Mouse (Mus musculus) G1E (cell line): ENCODE results near the gene Nmur1. TPM values are rescaled to one million over a fixed set of nuclear protein-coding genes. Genes with fewer than 3 reads are reported as not detected.

Experiments used
- ATAC-seq: 2 replicates; pipeline ENCODE4 v1.8.0; 2016; ENCODE audit warnings: mild to moderate bottlenecking; ENCODE audit not compliant: insufficient number of reproducible peaks, poor library complexity, low FRiP score, severe bottlenecking; ENCODE audit errors: extremely low read depth
- DNase-seq: peaks from one replicate; pipeline ENCODE4 v3.0.0; 2012; ENCODE audit warnings: low spot score
- H3K27me3 ChIP-seq: 2 replicates; pipeline ENCODE4 v1.6.1; 2012; ENCODE audit warnings: mild to moderate bottlenecking, low read length, inconsistent platforms; ENCODE audit not compliant: insufficient read depth
- H3K36me3 ChIP-seq: replicated peaks from 2 replicates; pipeline ENCODE3; 2012; ENCODE audit warnings: mild to moderate bottlenecking, inconsistent platforms
- H3K4me1 ChIP-seq: 2 replicates; pipeline ENCODE4 v1.6.1; 2012; ENCODE audit warnings: low read depth, low read length, inconsistent platforms, mixed read lengths; ENCODE audit not compliant: insufficient read depth
- H3K4me3 ChIP-seq: 2 replicates; pipeline ENCODE4 v1.5.1; 2012; ENCODE audit warnings: low read depth, mild to moderate bottlenecking, inconsistent platforms, low read length, moderate library complexity, mixed read lengths
- H3K9me3 ChIP-seq: replicated peaks from 2 replicates; pipeline ENCODE4 v1.6.1; 2012; ENCODE audit warnings: inconsistent platforms
- CTCF ChIP-seq: IDR thresholded peaks from 2 replicates; pipeline ENCODE4 v1.5.1; 2012; ENCODE audit warnings: low read depth, low read length, inconsistent platforms, mixed read lengths
- GATA1 ChIP-seq: IDR thresholded peaks from 2 replicates; pipeline ENCODE4 v1.6.1; 2012; ENCODE audit warnings: borderline replicate concordance, low read length, inconsistent platforms, mixed read lengths
- GATA2 ChIP-seq: IDR thresholded peaks from 2 replicates; pipeline ENCODE4 v1.6.1; 2012; ENCODE audit warnings: low read depth, low read length, inconsistent platforms, borderline replicate concordance
- POLR2AphosphoS5 ChIP-seq: IDR thresholded peaks from 2 replicates; pipeline ENCODE4 v1.6.1; 2012; ENCODE audit warnings: low read depth, low read length, inconsistent platforms; ENCODE audit not compliant: insufficient replicate concordance
- TAL1 ChIP-seq: conservative IDR thresholded peaks from 2 replicates; pipeline ENCODE4 v1.6.1; 2012; ENCODE audit warnings: low read depth, low read length, inconsistent platforms, mixed read lengths
- polyA plus RNA-seq: library from polyadenylated mRNA; stranded (reverse); fragments of >175 nt; gene quantifications from 2 replicates; pipeline ENCODE4 v1.2.3, GENCODE M21; 2012
- total RNA-seq, 2 experiments: library from RNA; stranded (forward) in 1 of 2; stranded (reverse) in 1 of 2; fragments of 200-1000 nt in 1 of 2; fragments of >200 nt in 1 of 2; fragmentation: Nextera tagmentation in 1 of 2; gene quantifications; 2 replicates each; pipeline ENCODE4 v1.2.3; 2014 to 2017

Gene Nmur1
- total and polyA plus RNA-seq, 3 experiments = not detected

DNA sequence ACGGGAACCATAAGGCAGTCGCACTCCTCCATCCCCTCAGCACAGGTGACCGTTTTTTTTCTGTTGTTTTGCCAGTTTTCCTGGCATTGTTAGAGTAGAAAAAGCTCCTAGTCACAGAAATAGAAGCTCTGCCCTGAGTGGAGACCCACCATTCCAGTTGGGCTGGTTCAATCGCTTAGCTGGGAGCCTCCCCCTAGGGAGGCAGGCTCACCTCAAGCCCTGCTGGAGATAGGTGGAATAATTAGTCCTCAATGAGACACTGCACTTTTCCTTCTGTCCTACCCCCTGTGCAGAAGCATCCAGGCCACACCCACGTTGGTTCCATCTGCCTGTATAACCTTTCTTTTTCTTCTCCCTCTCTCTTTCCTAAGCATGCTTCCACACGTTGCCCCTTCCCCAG, 23.9 kb upstream of the Nmur1 start:
- Histone ChIP-seq H3K27me3 (peaks cover 15% of the 10 kb centered on the region), H3K4me1 (peaks cover 17% of the 10 kb centered on the region), H3K36me3 (no peaks in the 10 kb centered on the region), H3K4me3 (no peak overlapping the region), H3K9me3 (no peaks in the 10 kb centered on the region)
- TF ChIP-seq CTCF (no peak), POLR2AphosphoS5 (no peak), GATA2 (no peak), GATA1 (no peak), TAL1 (no peak)
- DNase-seq = no peak
- ATAC-seq = no peak

DNA sequence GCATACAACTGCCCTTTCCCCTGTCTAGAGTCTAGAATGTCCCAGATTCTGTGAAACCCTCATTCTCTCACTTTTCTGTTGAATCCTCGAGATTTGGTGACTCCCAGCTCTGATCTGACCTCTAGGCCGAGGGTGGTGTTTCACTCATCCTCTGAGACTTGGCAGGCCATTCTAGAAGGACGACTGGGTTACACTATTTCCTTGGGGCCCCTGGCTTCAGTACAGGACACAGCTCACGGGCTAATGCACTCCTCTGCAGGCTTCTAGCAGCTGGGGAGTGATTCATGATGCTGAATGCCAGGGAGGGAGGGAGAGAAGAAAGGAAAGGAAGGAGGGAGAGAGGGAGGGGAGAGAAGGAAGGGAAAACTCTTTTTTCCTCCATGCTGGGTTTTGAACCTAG, 22.2 kb upstream of the Nmur1 start:
- Histone ChIP-seq H3K27me3 (peaks cover 15% of the 10 kb centered on the region), H3K9me3 (no peaks in the 10 kb centered on the region), H3K4me3 (no peak overlapping the region), H3K4me1 (peaks cover 27% of the 10 kb centered on the region), H3K36me3 (peaks cover 5% of the 10 kb centered on the region)
- DNase-seq (no peak), ATAC-seq (no peak)
- TF ChIP-seq POLR2AphosphoS5 (no peak), CTCF (no peak), TAL1 (no peak), GATA2 (no peak), GATA1 (no peak)

DNA sequence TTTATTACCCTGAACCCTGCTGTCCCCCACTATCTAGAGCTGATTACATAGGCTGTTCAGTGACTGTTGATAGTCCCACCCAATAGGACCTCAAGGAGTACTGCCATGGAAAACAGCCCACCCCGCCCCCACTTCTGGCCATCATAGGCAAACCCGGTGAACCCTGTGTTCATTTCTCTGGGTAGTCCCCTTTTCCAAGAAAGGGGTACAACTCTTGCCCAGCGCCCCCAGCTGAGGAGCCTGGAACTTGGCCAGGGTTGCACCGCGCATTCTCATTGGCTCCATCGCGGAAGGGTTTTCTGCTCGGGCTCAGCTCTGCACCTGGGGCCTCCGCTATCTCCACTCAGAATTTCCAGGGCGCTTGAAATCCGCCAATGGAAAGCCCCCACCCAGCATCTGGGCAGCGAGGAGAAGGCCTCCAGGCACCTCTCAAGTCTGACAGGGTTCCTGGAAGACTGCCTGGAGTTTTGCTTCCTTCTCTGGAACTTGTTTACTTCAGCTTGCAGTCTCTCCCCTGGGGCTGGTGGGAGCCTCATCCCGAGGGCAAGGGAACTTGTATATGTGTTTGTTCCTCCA, 21.7 kb upstream of the Nmur1 start:
- Histone ChIP-seq H3K9me3 (no peaks in the 10 kb centered on the region), H3K4me3 (no peak overlapping the region), H3K36me3 (peaks cover 5% of the 10 kb centered on the region), H3K27me3 (peaks cover 10% of the 10 kb centered on the region), H3K4me1 (peaks cover 32% of the 10 kb centered on the region)
- DNase-seq (no peak), ATAC-seq (no peak)
- TF ChIP-seq POLR2AphosphoS5 = no peak
- TF ChIP-seq GATA2 = no peak
- no peak for TF ChIP-seq CTCF
- TF ChIP-seq TAL1 = no peak
- no peak for TF ChIP-seq GATA1

DNA sequence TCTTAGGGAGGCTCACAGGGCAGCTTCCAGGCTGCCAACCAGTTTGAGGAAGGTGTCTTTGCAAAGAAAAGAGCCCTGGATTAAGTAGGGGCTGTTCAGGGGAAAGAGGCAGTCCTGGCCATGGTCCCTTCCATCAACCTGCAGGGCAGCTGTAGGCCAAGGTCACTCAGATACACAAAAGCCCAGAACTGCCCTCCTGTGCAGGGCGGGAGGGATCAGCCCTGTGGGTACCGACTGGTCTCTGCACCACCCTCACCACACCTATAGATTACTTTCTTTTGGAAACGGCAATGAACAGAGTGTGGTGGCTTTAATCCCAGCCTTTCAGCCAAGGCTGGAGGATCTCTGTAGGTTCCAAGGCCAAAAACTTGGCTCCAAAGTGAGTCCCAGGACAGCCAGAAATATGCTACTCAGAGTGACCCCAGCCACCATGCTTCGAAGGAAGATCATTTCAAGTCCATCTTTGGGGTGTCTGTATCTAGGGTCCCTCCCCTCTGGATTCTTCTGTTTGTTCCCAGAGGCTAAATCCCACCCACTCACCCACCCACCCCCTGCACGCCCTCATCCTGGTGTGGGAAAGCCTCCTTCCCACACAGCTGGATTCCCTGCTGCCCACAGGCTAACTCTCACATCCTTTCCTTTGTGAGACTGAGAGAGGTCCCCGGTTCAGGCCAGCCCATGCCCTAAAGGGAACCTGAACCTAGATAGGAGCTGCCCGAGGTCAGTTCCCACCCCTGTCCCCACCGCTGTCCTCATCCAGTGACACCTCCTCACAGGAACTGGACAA, 17.6 kb upstream of the Nmur1 start:
- Histone ChIP-seq H3K4me3 (peak overlapping the region; percentile 7; the same call in 1 of the 2 replicates), H3K9me3 (no peaks in the 10 kb centered on the region), H3K4me1 (peaks cover 63% of the 10 kb centered on the region), H3K27me3 (peaks cover 8% of the 10 kb centered on the region), H3K36me3 (peaks cover 5% of the 10 kb centered on the region)
- ATAC-seq (no peak), DNase-seq (no peak)
- TF ChIP-seq CTCF (no peak), TAL1 (no peak), POLR2AphosphoS5 (no peak), GATA2 (no peak), GATA1 (no peak)

DNA sequence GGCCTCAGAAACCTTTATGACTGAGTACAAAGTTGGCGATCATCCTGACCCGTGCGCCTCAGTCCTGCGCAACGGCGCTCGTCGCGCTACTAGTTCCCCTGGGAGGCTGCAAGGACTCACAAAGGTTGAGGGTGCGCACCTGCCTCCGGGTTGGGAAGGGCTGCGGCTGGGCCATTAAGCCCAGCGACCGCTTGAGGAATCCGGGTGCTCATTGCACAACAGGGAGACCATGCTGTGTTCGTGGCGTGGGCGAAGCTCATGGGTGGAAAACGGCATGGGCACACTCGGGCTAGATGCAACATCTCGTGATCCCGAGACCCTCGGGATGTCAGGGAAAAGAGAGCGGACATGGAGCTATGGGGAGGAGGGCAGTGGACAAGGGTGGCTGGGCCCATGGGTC, 16.8 kb upstream of the Nmur1 start:
- H3K9me3 ChIP-seq = no peaks in the 10 kb centered on the region
- H3K4me3 ChIP-seq = peak overlapping the region; percentile 74
- ATAC-seq = no peak
- TF ChIP-seq GATA1 (no peak), CTCF (no peak), GATA2 (no peak), TAL1 (no peak), POLR2AphosphoS5 (no peak)
- H3K4me1 ChIP-seq = peaks cover 64% of the 10 kb centered on the region
- H3K36me3 ChIP-seq = peaks cover 5% of the 10 kb centered on the region
- no peak for DNase-seq
- H3K27me3 ChIP-seq = peaks cover 6% of the 10 kb centered on the region

DNA sequence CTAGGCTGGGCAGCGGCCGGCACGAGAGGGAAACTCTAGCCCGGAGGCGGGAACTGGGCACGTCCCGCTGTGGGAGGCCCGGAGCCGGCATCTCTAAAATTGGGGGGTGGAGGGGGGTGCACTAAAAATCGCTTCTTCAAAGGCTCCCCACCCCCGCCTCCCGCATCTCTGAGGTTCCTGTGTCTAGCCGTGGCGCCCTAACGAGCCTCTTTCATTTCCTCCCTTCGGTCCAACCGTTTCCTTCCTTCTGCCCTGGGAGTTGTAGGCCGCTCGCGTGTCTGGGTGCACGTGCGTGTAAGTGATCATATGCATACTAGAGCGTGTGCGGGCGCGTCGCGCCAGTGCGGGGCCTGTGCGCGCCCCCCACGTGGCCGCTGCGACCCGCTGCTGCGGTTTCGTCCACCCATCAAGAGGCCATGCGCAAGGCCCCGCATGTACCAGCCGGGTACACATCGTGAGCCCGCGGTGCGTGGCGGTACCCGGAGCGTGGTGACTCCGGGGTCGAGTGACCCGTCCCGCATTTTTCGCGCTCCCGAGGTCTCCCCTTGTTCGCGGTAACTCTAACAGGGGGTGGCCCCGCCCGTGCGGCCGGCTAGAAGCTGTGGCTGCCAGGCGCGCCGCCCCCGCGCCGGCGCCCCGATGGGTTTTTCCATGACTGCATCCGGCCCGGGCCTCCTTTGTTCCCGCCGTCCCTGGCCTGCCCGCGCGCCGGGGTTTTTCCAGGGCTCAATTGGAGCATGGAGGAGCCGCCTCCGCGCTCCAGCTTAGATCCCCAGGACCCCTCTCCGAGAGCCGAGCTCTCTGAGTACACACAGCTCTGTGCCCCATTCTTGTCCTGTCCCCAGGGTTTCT, 16.2 kb upstream of the Nmur1 start:
- H3K36me3 ChIP-seq = peaks cover 5% of the 10 kb centered on the region
- peaks cover 65% of the 10 kb centered on the region for H3K4me1 ChIP-seq
- peaks cover 3% of the 10 kb centered on the region for H3K27me3 ChIP-seq
- no peaks in the 10 kb centered on the region for H3K9me3 ChIP-seq
- peak; percentile 93 for DNase-seq
- ATAC-seq = peak; percentile 4; the same call in 1 of the 2 replicates
- peak overlapping the region; percentile 74 for H3K4me3 ChIP-seq
- TF ChIP-seq GATA2 = no peak
- no peak for TF ChIP-seq TAL1
- no peak for TF ChIP-seq GATA1
- no peak for TF ChIP-seq POLR2AphosphoS5
- TF ChIP-seq CTCF = no peak
